Mouse (Mus musculus) kidney, adult 9 months (tissue): ENCODE measurements around the gene Gm45902.
A peak's percentile ranks its signal among the peaks of the same experiment; 100 is the strongest.

Experiments
- DNase-seq: peaks from one replicate; pipeline ENCODE4 v3.0.0; 2022

Gm45902 gene

GRCm38 (mm10) chr2:3512552-3513454, at the start of gene Gm45902, which contains the start of the genes Hspa14 and Cdnf:
Gene Gm45902, minus strand, starts transcription at chr2:3512790.
Gene Hspa14, minus strand, starts transcription at chr2:3512814.
Gene Cdnf, plus strand, starts transcription at chr2:3513030.
- DNase-seq, result peak; percentile 99

- DNase-seq, result peak; percentile 71
Observed at GRCm38 (mm10) chr2:3546588-3546987, 34.0 kb upstream of the Gm45902 start.

GRCm38 (mm10) chr2:3546055-3546454, 33.5 kb upstream of the Gm45902 start:
- DNase-seq, result no peak

- no peak for DNase-seq
Observed at GRCm38 (mm10) chr2:3541307-3542079, 28.9 kb upstream of the Gm45902 start.

GRCm38 (mm10) chr2:3526288-3526687, 13.7 kb upstream of the Gm45902 start:
- DNase-seq, result no peak

GRCm38 (mm10) chr2:3522558-3522957, 10.0 kb upstream of the Gm45902 start:
- DNase-seq, result no peak

- DNase-seq, result peak; percentile 27
Observed at GRCm38 (mm10) chr2:3512076-3512475, 514 bp downstream of the Gm45902 start.

- no peak for DNase-seq
Observed at GRCm38 (mm10) chr2:3500886-3501285, 11.7 kb downstream of the Gm45902 start.

GRCm38 (mm10) chr2:3499543-3499942, 13.0 kb downstream of the Gm45902 start:
- DNase-seq, result no peak

- no peak for DNase-seq
Observed at GRCm38 (mm10) chr2:3493833-3494409, 18.7 kb downstream of the Gm45902 start.

- no peak for DNase-seq
Observed at GRCm38 (mm10) chr2:3489816-3490215, 22.8 kb downstream of the Gm45902 start.

GRCm38 (mm10) chr2:3480239-3480638, 32.4 kb downstream of the Gm45902 start:
- no peak for DNase-seq

- DNase-seq, result no peak
Observed at GRCm38 (mm10) chr2:3475746-3476251, 36.8 kb downstream of the Gm45902 start.

- DNase-seq, result peak; percentile 96
Observed at GRCm38 (mm10) chr2:3474861-3475283, 37.7 kb downstream of the Gm45902 start, which contains the start of gene Suv39h2. Gene Suv39h2, minus strand, starts transcription at chr2:3475031.

GRCm38 (mm10) chr2:3474361-3474805, 38.2 kb downstream of the Gm45902 start:
- DNase-seq, result peak; percentile 49

- DNase-seq, result no peak
Observed at GRCm38 (mm10) chr2:3473891-3474290, 38.7 kb downstream of the Gm45902 start.

- no peak for DNase-seq
Observed at GRCm38 (mm10) chr2:3456590-3456989, 56.0 kb downstream of the Gm45902 start.
